Mouse (Mus musculus) liver, embryonic 12.5 days (tissue): ENCODE data around the gene Chtop. TPM values are rescaled to one million over a fixed set of nuclear protein-coding genes. Genes with fewer than 3 reads are reported as not detected.

Source experiments
- ATAC-seq: fragments of 200-750 bp; cut with Nextera tagmentation; 2 replicates; pipeline ENCODE4 v1.8.0; 2017; ENCODE audit warnings: moderate number of reproducible peaks, mild to moderate bottlenecking, moderate library complexity
- H3K27ac ChIP-seq: fragments of 300-500 bp; sonication (generic); 2 replicates; pipeline ENCODE4 v1.5.1; 2016; ENCODE audit warnings: mild to moderate bottlenecking
- H3K27me3 ChIP-seq: fragments of 300-500 bp; sonication (generic); replicated peaks from 2 replicates; pipeline ENCODE4 v1.6.1; 2016; ENCODE audit warnings: mild to moderate bottlenecking, moderate library complexity
- H3K36me3 ChIP-seq: fragments of 300-500 bp; sonication (generic); 2 replicates; pipeline ENCODE4 v1.6.1; 2016; ENCODE audit warnings: mild to moderate bottlenecking, moderate library complexity
- H3K4me1 ChIP-seq: fragments of 300-500 bp; sonication (generic); 2 replicates; pipeline ENCODE4 v1.6.1; 2016
- H3K4me2 ChIP-seq: fragments of 300-500 bp; sonication (generic); 2 replicates; pipeline ENCODE4 v1.6.1; 2016; ENCODE audit warnings: mild to moderate bottlenecking, moderate library complexity
- H3K4me3 ChIP-seq: fragments of 300-500 bp; sonication (generic); 2 replicates; pipeline ENCODE4 v1.5.1; 2016; ENCODE audit warnings: mild to moderate bottlenecking, moderate library complexity
- H3K9ac ChIP-seq: fragments of 300-500 bp; sonication (generic); 2 replicates; pipeline ENCODE4 v1.6.1; 2016; ENCODE audit warnings: mild to moderate bottlenecking, moderate library complexity
- H3K9me3 ChIP-seq: fragments of 300-500 bp; sonication (generic); replicated peaks from 2 replicates; pipeline ENCODE4 v1.6.1; 2016; ENCODE audit warnings: mild to moderate bottlenecking, moderate library complexity
- WGBS: fragments of 180-500 bp; shearing (Covaris S2); methylation state at CpG from one replicate; pipeline ENCODE4 v1.1.7; 2016; ENCODE audit not compliant: insufficient replicate concordance; 5-methylcytosine and 5-hydroxymethylcytosine counted together
- polyA plus RNA-seq: library from polyadenylated mRNA; unstranded; fragments of >200 nt; fragmentation: Nextera tagmentation; extraction: Ambion mirVana; gene quantifications from 2 replicates; pipeline ENCODE4 v1.2.1, GENCODE M21; 2016

Chtop gene
- polyA plus RNA-seq, 1 experiment from 2014 or later: 88.1 TPM

- H3K4me2 ChIP-seq: no peak overlapping the region
- no peak for ATAC-seq
- 71% methylated on average over 9 of the region's 9 CpGs for WGBS
- H3K9ac ChIP-seq: no peak overlapping the region
- 0 out of 2 replicates have a peak, but pooled peaks cover under 1% of the 10 kb centered on the region for H3K4me1 ChIP-seq
- no peak overlapping the region for H3K27ac ChIP-seq
- peaks cover 76% of the 10 kb centered on the region for H3K27me3 ChIP-seq
- no peaks in the 10 kb centered on the region for H3K9me3 ChIP-seq
- no peaks in the 10 kb centered on the region for H3K36me3 ChIP-seq
- H3K4me3 ChIP-seq: no peak overlapping the region
These were observed 49.6 kb downstream of the Chtop start for GRCm38 (mm10) chr3:90459727-90460126.

GRCm38 (mm10) chr3:90454931-90455330 lies 54.4 kb downstream of the Chtop start:
- no peaks in the 10 kb centered on the region for H3K9me3 ChIP-seq
- H3K36me3 ChIP-seq: no peaks in the 10 kb centered on the region
- no peak overlapping the region for H3K27ac ChIP-seq
- peaks cover 33% of the 10 kb centered on the region for H3K27me3 ChIP-seq
- no peak for ATAC-seq
- WGBS: 78% methylated on average over 14 of the region's 14 CpGs
- H3K4me1 ChIP-seq: peaks cover 15% of the 10 kb centered on the region
- no peak overlapping the region for H3K4me2 ChIP-seq
- H3K9ac ChIP-seq: no peak overlapping the region
- no peak overlapping the region for H3K4me3 ChIP-seq

- 0 out of 2 replicates have a peak overlapping the region, but pooled peaks have one; percentile 12 for H3K27ac ChIP-seq
These were observed 57.8 kb downstream of the Chtop start for GRCm38 (mm10) chr3:90451396-90452095.

GRCm38 (mm10) chr3:90450874-90451273 lies 58.4 kb downstream of the Chtop start:
- peak overlapping the region; percentile 56 for H3K4me2 ChIP-seq
- H3K9ac ChIP-seq: no peak overlapping the region

More at GRCm38 (mm10) chr3:90451396-90452095, 57.8 kb downstream of the Chtop start:
- Histone ChIP-seq H3K9ac (no peak overlapping the region), H3K27me3 (peaks cover 12% of the 10 kb centered on the region; the same call in 1 of the 2 replicates), H3K9me3 (no peaks in the 10 kb centered on the region), H3K36me3 (no peaks in the 10 kb centered on the region), H3K4me1 (peaks cover 22% of the 10 kb centered on the region), H3K4me3 (peak overlapping the region; percentile 31), H3K4me2 (peak overlapping the region; percentile 56)
- ATAC-seq: peak; percentile 63
- 39% methylated on average over 10 of the region's 10 CpGs for WGBS

More at GRCm38 (mm10) chr3:90450874-90451273, 58.4 kb downstream of the Chtop start:
- peak overlapping the region; percentile 31 for H3K4me3 ChIP-seq
- no peaks in the 10 kb centered on the region for H3K9me3 ChIP-seq
- ATAC-seq: no peak
- 0 out of 2 replicates have a peak overlapping the region, but pooled peaks have one; percentile 12 for H3K27ac ChIP-seq
- H3K4me1 ChIP-seq: peaks cover 29% of the 10 kb centered on the region
- H3K27me3 ChIP-seq: peaks cover 7% of the 10 kb centered on the region; the same call in 1 of the 2 replicates
- WGBS: 22% methylated on average over 10 of the region's 12 CpGs
- no peaks in the 10 kb centered on the region for H3K36me3 ChIP-seq

Other genes with a start within 250 kb of the Chtop start
- gene Dennd4b, start 244.3 kb downstream of the Chtop start, polyA plus RNA-seq: 3.0 and 3.4 TPM in 2 replicates
- 5.1 and 6.0 TPM in 2 replicates for gene Gatad2b, start 216.3 kb downstream of the Chtop start, polyA plus RNA-seq
- 3.7 and 4.1 TPM in 2 replicates for gene Slc27a3, start 119.6 kb downstream of the Chtop start, polyA plus RNA-seq
- gene Ints3, start 75.9 kb downstream of the Chtop start, polyA plus RNA-seq: 20.8 and 21.4 TPM in 2 replicates
- 5.1 and 5.3 TPM in 2 replicates for gene Npr1, start 43.6 kb downstream of the Chtop start, polyA plus RNA-seq
- 100 and 103 TPM in 2 replicates for gene Ilf2, start 33.4 kb downstream of the Chtop start, polyA plus RNA-seq
- gene Snapin, start 18.5 kb downstream of the Chtop start, polyA plus RNA-seq: 24.2 and 27.0 TPM in 2 replicates
- 13.2 and 15.0 TPM in 2 replicates for gene S100a1, start 4.9 kb upstream of the Chtop start, polyA plus RNA-seq
- 18.4 and 20.4 TPM in 2 replicates for gene S100a13, start 4.9 kb upstream of the Chtop start, polyA plus RNA-seq
- not detected in 2 replicates for gene S100a14, start 17.4 kb upstream of the Chtop start, polyA plus RNA-seq
- gene S100a16, start 27.8 kb upstream of the Chtop start, polyA plus RNA-seq: 32.8 TPM in 2 replicates
- 0.04 TPM in 1 of 2 replicates, not detected in the other for gene S100a3, start 51.1 kb upstream of the Chtop start, polyA plus RNA-seq
- not detected in 2 replicates for gene S100a2, start 80.7 kb upstream of the Chtop start, polyA plus RNA-seq
- not detected in 2 replicates for gene Gm42674, start 92.4 kb upstream of the Chtop start, polyA plus RNA-seq
- gene S100a4, start 94.3 kb upstream of the Chtop start, polyA plus RNA-seq: 0.55 and 0.69 TPM in 2 replicates
- gene S100a5, start 99.0 kb upstream of the Chtop start, polyA plus RNA-seq: not detected in 2 replicates
- gene S100a6, start 103.4 kb upstream of the Chtop start, polyA plus RNA-seq: 5.7 and 6.8 TPM in 2 replicates
- not detected in 2 replicates for gene S100a7a, start 144.5 kb upstream of the Chtop start, polyA plus RNA-seq
- 209 and 244 TPM in 2 replicates for gene S100a8, start 159.5 kb upstream of the Chtop start, polyA plus RNA-seq
- gene S100a9, start 186.2 kb upstream of the Chtop start, polyA plus RNA-seq: 129 and 173 TPM in 2 replicates
- not detected in 2 replicates for gene Pglyrp4, start 217.4 kb upstream of the Chtop start, polyA plus RNA-seq